Mouse (Mus musculus): Measurements from ENCODE around the gene Adamts9. TPM values are rescaled to one million over a fixed set of nuclear protein-coding genes. Genes with fewer than 3 reads are reported as not detected.

The Adamts9 gene
- polyA plus RNA-seq, 1 experiment from 2014 or later: 2.1 TPM

GRCm38 (mm10) chr6:92872766-92873165 lies 70.5 kb downstream of the Adamts9 start:
- WGBS: 94% methylated on average over 10 of the region's 10 CpGs
- Histone ChIP-seq H3K4me1 (replicated peaks) (peaks cover 9% of the 10 kb centered on the region), H3K27me3 (ENCODE audit: insufficient read depth, poor library complexity, severe bottlenecking) (no peaks in the 10 kb centered on the region), H3K36me3 (0 out of 2 replicates have a peak, but pooled peaks cover 3% of the 10 kb centered on the region), H3K9me3 (no peaks in the 10 kb centered on the region), H3K4me3 (no peak overlapping the region), H3K27ac (no peak overlapping the region)
- DNase-seq (ENCODE audit: low spot score): no peak

GRCm38 (mm10) chr6:92871813-92872212 lies 71.5 kb downstream of the Adamts9 start:
- Histone ChIP-seq H3K9me3 (no peaks in the 10 kb centered on the region), H3K4me1 (replicated peaks) (peaks cover 9% of the 10 kb centered on the region), H3K27me3 (ENCODE audit: insufficient read depth, poor library complexity, severe bottlenecking) (no peaks in the 10 kb centered on the region), H3K27ac (no peak overlapping the region), H3K4me3 (no peak overlapping the region), H3K36me3 (no peaks in the 10 kb centered on the region)
- 81% methylated on average over 4 of the region's 4 CpGs for WGBS
- DNase-seq (ENCODE audit: low spot score): no peak

- no peak overlapping the region for H3K4me3 ChIP-seq
- WGBS: 67% methylated on average over 16 of the region's 16 CpGs
- DNase-seq (ENCODE audit: low spot score): peak; percentile 30
These were observed 73.6 kb downstream of the Adamts9 start for GRCm38 (mm10) chr6:92869582-92870219.

GRCm38 (mm10) chr6:92869089-92869581 lies 74.2 kb downstream of the Adamts9 start, which contains the start of gene Gm15737:
Gene Gm15737 (plus strand): TSS chr6:92869357.
- no peak within 1 kb of the TSS for H3K4me3 ChIP-seq
- WGBS: 72% methylated on average over 4 of the region's 4 CpGs

More at GRCm38 (mm10) chr6:92869582-92870219, 73.6 kb downstream of the Adamts9 start:
- Histone ChIP-seq H3K36me3 (no peaks in the 10 kb centered on the region), H3K27ac (0 out of 2 replicates have a peak overlapping the region, but pooled peaks have one; percentile 13), H3K9me3 (no peaks in the 10 kb centered on the region), H3K27me3 (ENCODE audit: insufficient read depth, poor library complexity, severe bottlenecking) (no peaks in the 10 kb centered on the region), H3K4me1 (replicated peaks) (peaks cover 9% of the 10 kb centered on the region)

GRCm38 (mm10) chr6:92862599-92862998 lies 80.7 kb downstream of the Adamts9 start:
- no peaks in the 10 kb centered on the region for H3K4me1 ChIP-seq (replicated peaks)
- H3K36me3 ChIP-seq: no peaks in the 10 kb centered on the region
- H3K27ac ChIP-seq: no peak overlapping the region
- WGBS: 86% methylated on average over 9 of the region's 9 CpGs
- no peak for DNase-seq (ENCODE audit: low spot score)
- no peaks in the 10 kb centered on the region for H3K27me3 ChIP-seq (ENCODE audit: insufficient read depth, poor library complexity, severe bottlenecking)
- H3K9me3 ChIP-seq: no peaks in the 10 kb centered on the region
- no peak overlapping the region for H3K4me3 ChIP-seq

More at GRCm38 (mm10) chr6:92869089-92869581, 74.2 kb downstream of the Adamts9 start, which contains the start of gene Gm15737:
- H3K36me3 ChIP-seq: no peaks in the 10 kb centered on the region
- no peaks in the 10 kb centered on the region for H3K27me3 ChIP-seq (ENCODE audit: insufficient read depth, poor library complexity, severe bottlenecking)
- no peaks in the 10 kb centered on the region for H3K9me3 ChIP-seq
- no peak for DNase-seq (ENCODE audit: low spot score)
- peaks cover 9% of the 10 kb centered on the region for H3K4me1 ChIP-seq (replicated peaks)
- H3K27ac ChIP-seq: 0 out of 2 replicates have a peak within 1 kb of the TSS, but pooled peaks have one; percentile 13

GRCm38 (mm10) chr6:92860285-92860912 lies 82.9 kb downstream of the Adamts9 start:
- Histone ChIP-seq H3K4me1 (replicated peaks) (no peaks in the 10 kb centered on the region), H3K36me3 (no peaks in the 10 kb centered on the region), H3K9me3 (no peaks in the 10 kb centered on the region), H3K4me3 (no peak overlapping the region), H3K27me3 (ENCODE audit: insufficient read depth, poor library complexity, severe bottlenecking) (no peaks in the 10 kb centered on the region), H3K27ac (no peak overlapping the region)
- DNase-seq (ENCODE audit: low spot score): no peak
- WGBS: 81% methylated on average over 5 of the region's 5 CpGs

GRCm38 (mm10) chr6:92858721-92859510 lies 84.4 kb downstream of the Adamts9 start:
- no peaks in the 10 kb centered on the region for H3K27me3 ChIP-seq (ENCODE audit: insufficient read depth, poor library complexity, severe bottlenecking)
- WGBS: 77% methylated on average over 12 of the region's 12 CpGs

GRCm38 (mm10) chr6:92857761-92858160 lies 85.5 kb downstream of the Adamts9 start:
- no peak overlapping the region for H3K27ac ChIP-seq
- no peaks in the 10 kb centered on the region for H3K36me3 ChIP-seq
- H3K4me3 ChIP-seq: no peak overlapping the region
- DNase-seq (ENCODE audit: low spot score): no peak
- peaks cover 3% of the 10 kb centered on the region for H3K4me1 ChIP-seq (replicated peaks)
- H3K27me3 ChIP-seq (ENCODE audit: insufficient read depth, poor library complexity, severe bottlenecking): no peaks in the 10 kb centered on the region
- no peaks in the 10 kb centered on the region for H3K9me3 ChIP-seq
- 92% methylated on average over 13 of the region's 13 CpGs for WGBS

More at GRCm38 (mm10) chr6:92858721-92859510, 84.4 kb downstream of the Adamts9 start:
- H3K36me3 ChIP-seq: no peaks in the 10 kb centered on the region
- H3K9me3 ChIP-seq: no peaks in the 10 kb centered on the region
- H3K27ac ChIP-seq: no peak overlapping the region
- peaks cover 3% of the 10 kb centered on the region for H3K4me1 ChIP-seq (replicated peaks)
- H3K4me3 ChIP-seq: no peak overlapping the region
- DNase-seq (ENCODE audit: low spot score): no peak

GRCm38 (mm10) chr6:92854873-92855272 lies 88.4 kb downstream of the Adamts9 start:
- Histone ChIP-seq H3K27ac (no peak overlapping the region), H3K4me3 (no peak overlapping the region), H3K4me1 (replicated peaks) (peaks cover 8% of the 10 kb centered on the region), H3K36me3 (no peaks in the 10 kb centered on the region), H3K9me3 (no peaks in the 10 kb centered on the region), H3K27me3 (ENCODE audit: insufficient read depth, poor library complexity, severe bottlenecking) (no peaks in the 10 kb centered on the region)
- no peak for DNase-seq (ENCODE audit: low spot score)
- 87% methylated on average over 4 of the region's 4 CpGs for WGBS

GRCm38 (mm10) chr6:92850250-92850649 lies 93.0 kb downstream of the Adamts9 start:
- no peaks in the 10 kb centered on the region for H3K36me3 ChIP-seq
- H3K4me1 ChIP-seq (replicated peaks): peaks cover 8% of the 10 kb centered on the region
- H3K27ac ChIP-seq: no peak overlapping the region
- no peak for DNase-seq (ENCODE audit: low spot score)
- H3K9me3 ChIP-seq: no peaks in the 10 kb centered on the region
- H3K27me3 ChIP-seq (ENCODE audit: insufficient read depth, poor library complexity, severe bottlenecking): no peaks in the 10 kb centered on the region
- H3K4me3 ChIP-seq: no peak overlapping the region
- 66% methylated on average over 5 of the region's 5 CpGs for WGBS

GRCm38 (mm10) chr6:92849208-92849607 lies 94.1 kb downstream of the Adamts9 start:
- no peaks in the 10 kb centered on the region for H3K27me3 ChIP-seq (ENCODE audit: insufficient read depth, poor library complexity, severe bottlenecking)
- H3K4me3 ChIP-seq: no peak overlapping the region
- no peak for DNase-seq (ENCODE audit: low spot score)
- 93% methylated on average over 9 of the region's 9 CpGs for WGBS
- H3K27ac ChIP-seq: no peak overlapping the region
- H3K4me1 ChIP-seq (replicated peaks): peaks cover 8% of the 10 kb centered on the region
- H3K9me3 ChIP-seq: no peaks in the 10 kb centered on the region
- H3K36me3 ChIP-seq: no peaks in the 10 kb centered on the region

GRCm38 (mm10) chr6:92846614-92847013 lies 96.7 kb downstream of the Adamts9 start:
- H3K4me1 ChIP-seq (replicated peaks): peaks cover 11% of the 10 kb centered on the region
- no peak for DNase-seq (ENCODE audit: low spot score)
- no peaks in the 10 kb centered on the region for H3K27me3 ChIP-seq (ENCODE audit: insufficient read depth, poor library complexity, severe bottlenecking)
- H3K27ac ChIP-seq: no peak overlapping the region
- H3K9me3 ChIP-seq: no peaks in the 10 kb centered on the region
- no peak overlapping the region for H3K4me3 ChIP-seq
- 62% methylated on average over 4 of the region's 4 CpGs for WGBS
- H3K36me3 ChIP-seq: no peaks in the 10 kb centered on the region
